Mouse (Mus musculus): ENCODE measurements around the gene Slc5a12. TPM values are rescaled to one million over a fixed set of nuclear protein-coding genes. Genes with fewer than 3 reads are reported as not detected.

The Slc5a12 gene
- polyA plus RNA-seq, 1 experiment from 2014 or later, result not detected

DNA sequence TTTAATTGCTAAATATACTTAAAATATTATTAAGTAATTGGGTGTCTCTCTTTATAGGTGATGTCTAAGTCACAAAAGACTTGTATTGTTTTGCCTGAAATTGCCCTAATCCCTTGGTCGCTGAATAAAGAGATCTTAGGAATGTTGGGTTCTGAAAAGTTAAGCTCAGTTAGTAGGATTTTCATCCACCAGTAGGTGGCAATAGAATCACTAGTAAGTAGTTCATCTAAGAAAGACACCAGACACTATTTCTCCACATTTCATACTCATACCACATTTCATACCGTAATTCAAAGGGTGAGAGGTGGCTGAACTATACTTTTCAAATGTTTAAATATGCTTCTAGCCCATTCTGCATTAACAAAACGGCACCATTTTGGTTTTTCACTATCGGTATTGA lies 66.2 kb downstream of the Slc5a12 start:
- H3K9me3 ChIP-seq (replicated peaks; ENCODE audit: control insufficient read depth, low read length, poor library complexity, severe bottlenecking), result no peaks in the 10 kb centered on the region
- ATAC-seq, result peak; percentile 80
- WGBS, result 45% methylated on average over 4 of the region's 4 CpGs
- no peak overlapping the region for H3K4me3 ChIP-seq (ENCODE audit: low read depth, low read length)
- H3K4me2 ChIP-seq (ENCODE audit: low read length), result no peak overlapping the region
- H3K9ac ChIP-seq (ENCODE audit: low read depth, low read length), result no peak overlapping the region
- no peaks in the 10 kb centered on the region for H3K27me3 ChIP-seq (ENCODE audit: control insufficient read depth, insufficient read depth, low read depth, low read length)
- H3K4me1 ChIP-seq (ENCODE audit: control insufficient read depth, insufficient read depth, low read length), result no peaks in the 10 kb centered on the region
- no peaks in the 10 kb centered on the region for H3K36me3 ChIP-seq (ENCODE audit: control insufficient read depth, insufficient read depth, low read length)
- no peak overlapping the region for H3K27ac ChIP-seq (ENCODE audit: low read length)

DNA sequence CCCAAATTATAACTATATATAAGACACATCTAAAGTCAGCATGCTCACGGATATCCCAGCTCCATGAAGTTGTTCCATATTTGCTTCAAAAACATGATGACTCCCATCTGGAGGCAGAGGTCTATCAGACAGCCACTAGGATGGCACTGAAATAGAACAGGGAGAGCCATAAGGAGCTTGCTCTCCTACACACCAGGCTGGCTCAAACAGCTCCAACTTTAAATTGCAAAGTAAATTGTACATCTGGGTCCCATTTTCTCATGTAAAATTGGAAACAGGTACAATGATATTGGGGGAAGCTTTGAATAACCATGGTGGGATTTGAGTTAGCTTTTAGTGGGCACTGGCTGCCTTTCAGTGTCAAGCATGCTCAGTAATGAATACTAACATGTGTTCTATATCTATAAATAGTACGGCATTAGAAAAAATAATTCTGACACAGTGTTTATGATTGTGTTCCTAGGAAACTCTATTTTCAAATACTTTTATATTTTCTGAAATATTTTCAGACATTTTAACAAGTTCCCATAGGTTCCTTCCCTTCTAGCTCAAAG lies 74.0 kb downstream of the Slc5a12 start:
- Histone ChIP-seq H3K4me3 (ENCODE audit: low read depth, low read length) (no peak overlapping the region), H3K36me3 (ENCODE audit: control insufficient read depth, insufficient read depth, low read length) (no peaks in the 10 kb centered on the region), H3K27me3 (ENCODE audit: control insufficient read depth, insufficient read depth, low read depth, low read length) (no peaks in the 10 kb centered on the region)

More for the DNA sequence above, 74.0 kb downstream of the Slc5a12 start:
- Histone ChIP-seq H3K4me1 (ENCODE audit: control insufficient read depth, insufficient read depth, low read length) (no peaks in the 10 kb centered on the region), H3K9me3 (replicated peaks; ENCODE audit: control insufficient read depth, low read length, poor library complexity, severe bottlenecking) (no peaks in the 10 kb centered on the region), H3K27ac (ENCODE audit: low read length) (no peak overlapping the region), H3K4me2 (ENCODE audit: low read length) (no peak overlapping the region), H3K9ac (ENCODE audit: low read depth, low read length) (no peak overlapping the region)
- no peak for ATAC-seq
- WGBS, result 99% methylated on average over 2 of the region's 2 CpGs

Other genes starting within 250 kb of the Slc5a12 start
- gene Fibin, start 234.1 kb upstream of the Slc5a12 start, polyA plus RNA-seq (2015; fragmentation: Nextera tagmentation; extraction: Ambion mirVana), result 2.4 and 4.4 TPM in 2 replicates
- gene Muc15, start 124.0 kb downstream of the Slc5a12 start, polyA plus RNA-seq (2015; fragmentation: Nextera tagmentation; extraction: Ambion mirVana), result 0.17 and 0.40 TPM in 2 replicates